Mouse (Mus musculus) thymus, adult 2 months (tissue): Measurements from ENCODE around the gene Clasp1.

Source experiments
- CTCF ChIP-seq: fragments of 200-500 bp; IDR thresholded peaks from 2 replicates; pipeline ENCODE4 v1.5.1; 2012; ENCODE audit warnings: mild to moderate bottlenecking, control low read depth, low read length, moderate library complexity, borderline replicate concordance; ENCODE audit not compliant: control insufficient read depth, poor library complexity, insufficient read depth; ENCODE audit errors: extremely low read depth
- POLR2A ChIP-seq: fragments of 200-500 bp; IDR thresholded peaks from 2 replicates; pipeline ENCODE4 v1.6.1; 2012; ENCODE audit warnings: mild to moderate bottlenecking, low read length, control low read depth, moderate library complexity; ENCODE audit not compliant: control insufficient read depth, poor library complexity, insufficient read depth; ENCODE audit errors: extremely low read depth

DNA sequence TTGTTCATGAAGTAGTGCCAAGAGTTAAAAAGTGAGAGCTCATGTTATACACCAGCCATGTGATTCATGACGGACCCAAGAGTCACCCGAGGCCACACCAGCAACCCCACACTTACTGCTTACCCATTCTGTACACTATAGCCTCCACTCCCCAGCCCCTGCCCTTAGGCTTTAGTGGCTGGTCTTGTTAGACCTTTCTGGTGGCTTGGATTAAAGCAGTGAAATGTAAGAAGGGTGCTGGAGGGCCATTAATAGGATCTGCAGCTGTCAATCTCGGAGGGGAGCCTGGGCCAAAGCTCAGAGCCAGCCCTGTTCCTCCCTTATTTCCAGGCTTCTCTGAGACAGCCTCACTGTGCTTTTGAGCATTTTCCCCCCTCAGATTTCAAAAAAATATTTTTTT lies 56.1 kb downstream of the Clasp1 start:
- TF ChIP-seq POLR2A (no peak), CTCF (no peak)
